Mouse (Mus musculus) spleen, postnatal 4 days (tissue): ENCODE data around the gene Zfp341.
A peak's percentile ranks its signal among the peaks of the same experiment; 100 is the strongest.

Experiments
- DNase-seq, 2 experiments: peaks; one replicate each; pipeline ENCODE4 v3.0.0; 2022; ENCODE audit warnings: low spot score in 2 of 2

Zfp341 gene

DNA sequence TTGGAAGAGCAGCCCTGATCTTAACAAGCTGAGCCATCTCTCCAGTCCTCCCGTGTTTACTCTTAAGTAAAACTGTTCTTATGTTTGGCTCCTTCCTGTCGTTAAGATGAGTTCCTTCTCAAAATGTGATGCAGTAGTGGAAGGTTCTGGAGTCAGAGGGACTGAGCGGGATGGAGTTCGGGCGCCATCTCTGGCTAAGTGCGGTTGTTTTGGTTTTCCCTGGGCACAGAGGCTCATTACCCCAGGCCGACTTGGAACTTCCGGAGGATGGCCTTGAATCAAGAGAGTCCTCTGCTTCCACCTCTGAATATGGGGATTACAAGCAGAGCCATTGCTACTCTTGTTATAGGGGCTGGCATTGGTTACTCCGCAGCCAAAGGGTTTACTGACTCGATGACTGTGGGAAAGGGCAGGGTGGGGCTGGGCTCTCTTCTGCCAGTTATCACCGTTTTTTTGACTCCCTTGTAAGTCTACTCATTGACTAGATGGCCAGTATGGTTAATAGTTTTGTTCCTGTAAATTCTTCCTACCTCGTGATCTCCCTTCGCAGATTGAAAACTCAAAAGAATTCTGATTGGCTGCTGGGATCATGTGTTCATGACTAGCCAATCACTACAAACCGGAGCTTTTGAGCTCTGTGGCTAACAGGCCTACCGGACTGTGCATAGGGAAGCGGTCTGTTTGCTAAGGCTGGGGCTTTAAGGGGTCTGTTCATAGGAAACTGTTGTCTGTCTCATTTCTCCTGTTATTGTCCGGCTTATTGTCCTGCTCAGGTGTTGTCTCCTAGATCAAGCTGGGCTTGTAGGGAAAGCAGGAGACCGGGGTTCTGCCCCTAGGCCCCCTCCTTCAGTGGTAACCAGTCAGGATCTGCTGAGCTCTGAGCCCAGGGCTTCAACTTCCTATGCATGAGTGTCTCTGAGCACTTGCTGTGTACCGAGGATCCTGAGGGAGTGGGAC, 63.8 kb downstream of the Zfp341 start:
- peak; percentile 58 to 72 for DNase-seq

DNA sequence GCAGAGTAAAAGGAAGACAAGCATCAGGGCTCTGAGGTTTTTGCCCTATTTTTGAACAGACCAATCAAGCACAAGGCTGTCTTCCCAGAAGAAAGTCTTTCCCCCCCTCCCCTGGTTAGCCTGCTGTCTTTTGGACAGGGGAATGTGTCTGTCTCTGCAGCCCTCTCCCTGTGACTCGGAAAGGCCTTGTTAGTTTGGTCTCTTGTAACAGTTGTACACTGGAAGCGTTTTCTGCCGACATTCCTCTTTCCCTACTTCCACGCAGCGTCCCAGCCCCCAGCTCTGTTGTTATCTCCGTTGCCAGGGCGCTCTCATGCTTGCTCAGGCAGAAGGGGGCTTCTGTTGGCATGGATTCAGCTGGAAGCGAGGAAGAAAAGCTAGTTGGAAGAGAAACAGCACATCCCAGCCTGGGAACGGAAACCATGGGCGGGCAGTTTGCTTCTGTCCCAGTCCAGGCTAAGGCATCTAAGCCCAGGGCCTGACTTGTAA, 64.6 kb downstream of the Zfp341 start:
- no peak for DNase-seq

DNA sequence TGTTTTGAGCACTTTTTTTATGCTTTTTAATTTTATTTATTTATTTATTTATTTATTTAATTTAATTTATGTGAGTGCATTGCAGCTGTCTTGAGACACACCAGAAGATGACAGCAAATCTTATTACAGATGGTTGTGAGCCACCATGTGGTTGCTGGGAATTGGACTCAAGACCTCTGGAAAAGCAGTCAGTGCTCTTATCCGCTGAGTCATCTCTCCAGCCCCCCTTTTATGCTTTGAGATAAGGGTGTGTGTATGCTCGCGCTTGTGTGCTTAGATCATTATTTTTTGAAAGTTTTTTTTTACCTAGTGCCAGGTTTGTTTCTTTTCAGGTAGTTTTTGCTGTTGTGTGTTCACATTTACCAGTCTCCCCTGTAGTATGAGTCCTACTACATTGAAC, 65.9 kb downstream of the Zfp341 start:
- DNase-seq: no peak

DNA sequence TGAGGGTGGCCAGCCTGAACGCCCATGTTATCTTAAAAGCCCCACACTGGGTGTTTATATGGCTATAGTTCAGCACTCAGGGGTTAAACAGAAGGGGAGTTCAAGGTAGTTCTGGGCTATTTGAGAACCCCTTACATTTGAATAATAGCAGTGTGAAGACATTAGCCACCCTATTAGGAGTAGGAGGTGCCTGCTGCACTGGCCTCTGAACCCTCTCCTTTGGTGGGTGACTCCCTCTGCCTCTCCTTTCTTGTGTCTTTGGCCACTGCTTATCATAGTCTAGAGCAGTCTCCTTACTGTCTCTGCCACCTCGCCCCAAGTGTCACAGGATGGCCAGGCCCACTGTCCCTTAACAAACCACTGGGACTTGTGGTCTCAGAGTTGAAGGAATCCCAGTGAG, 67.2 kb downstream of the Zfp341 start:
- DNase-seq: no peak

DNA sequence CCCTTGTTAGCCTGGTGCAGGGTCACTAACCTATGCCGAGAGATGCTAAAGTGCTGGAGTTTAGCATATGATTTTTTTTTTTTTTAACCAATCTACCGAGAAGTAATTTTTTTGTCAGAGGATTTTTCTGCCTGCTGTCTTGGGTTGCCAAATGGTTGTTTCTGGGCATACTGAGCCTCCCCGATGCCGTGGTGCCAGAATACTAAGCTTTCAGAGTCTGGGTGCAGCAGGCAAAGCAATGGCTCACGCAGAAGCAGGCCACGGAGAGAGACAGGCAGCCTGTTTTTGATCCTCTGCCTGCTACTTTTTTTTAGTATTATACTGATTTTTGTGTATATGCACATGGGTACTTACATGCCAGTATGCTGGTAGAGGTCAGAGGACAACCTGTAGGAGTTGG, 67.8 kb downstream of the Zfp341 start:
- DNase-seq: no peak

DNA sequence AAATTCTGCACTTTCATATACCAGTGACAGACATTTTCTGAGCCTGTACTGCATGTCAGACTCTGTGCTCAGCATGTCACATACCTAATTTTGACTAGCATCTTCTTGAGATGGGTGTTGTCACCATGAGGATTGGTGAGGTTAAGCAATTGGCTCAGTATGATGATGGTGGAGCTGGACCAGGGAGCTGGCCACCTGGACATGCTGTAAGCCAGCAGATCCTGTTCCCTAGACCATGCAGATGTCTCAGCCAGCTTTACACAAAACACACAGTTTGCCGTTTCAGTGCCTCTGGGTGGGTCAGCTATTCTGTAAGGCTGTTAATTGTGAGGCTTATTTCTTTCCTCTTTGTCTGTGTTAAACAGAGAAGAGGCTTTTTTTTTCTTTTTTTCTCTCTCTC, 69.6 kb downstream of the Zfp341 start:
- DNase-seq: no peak

DNA sequence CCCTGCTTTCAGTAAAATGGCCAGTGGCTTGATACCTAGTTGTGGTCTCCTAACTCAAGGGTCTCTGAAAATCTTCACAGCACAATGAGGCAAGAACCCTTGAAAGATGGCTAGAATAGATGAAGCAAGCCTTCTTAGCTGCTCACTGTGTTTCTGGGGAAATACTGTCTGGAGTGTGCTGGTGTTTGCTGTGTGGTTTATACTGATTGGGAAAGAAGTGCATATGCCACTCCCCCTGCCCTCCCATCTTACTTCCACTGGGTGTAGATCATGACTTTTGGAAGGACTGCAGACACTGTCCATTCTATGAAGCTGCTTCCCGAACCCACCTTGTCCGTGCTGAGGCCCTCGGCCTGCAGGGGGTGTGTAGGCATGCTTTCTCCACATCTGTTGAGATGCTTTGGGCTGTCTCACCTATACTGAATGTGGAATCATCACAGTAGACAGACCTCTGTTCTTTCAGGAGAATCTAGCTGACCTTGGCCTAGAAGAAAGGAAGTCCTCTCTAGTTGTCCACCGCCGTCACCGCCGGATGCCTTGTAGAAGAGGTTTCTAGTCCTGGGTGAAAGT, 71.9 kb downstream of the Zfp341 start:
- no peak for DNase-seq

DNA sequence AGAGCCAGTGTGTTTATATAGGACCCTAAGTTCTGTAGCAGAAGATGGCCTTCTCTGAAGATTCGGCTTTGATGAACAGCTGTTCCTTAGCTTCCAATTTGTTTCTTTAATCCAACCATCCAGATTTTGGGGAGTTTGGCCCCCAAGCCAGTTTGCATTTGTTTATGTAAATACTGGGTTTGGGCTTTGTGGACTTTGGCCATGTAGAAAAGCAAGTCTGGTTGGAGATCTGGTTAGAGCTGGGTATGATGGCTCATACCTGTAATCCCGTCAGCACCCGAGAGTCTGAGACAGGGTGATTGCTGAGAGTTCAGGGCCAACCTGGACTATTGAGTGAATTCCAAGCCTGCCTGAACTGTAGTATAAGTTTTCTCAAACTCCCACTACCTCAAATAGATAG, 72.7 kb downstream of the Zfp341 start:
- no peak for DNase-seq

DNA sequence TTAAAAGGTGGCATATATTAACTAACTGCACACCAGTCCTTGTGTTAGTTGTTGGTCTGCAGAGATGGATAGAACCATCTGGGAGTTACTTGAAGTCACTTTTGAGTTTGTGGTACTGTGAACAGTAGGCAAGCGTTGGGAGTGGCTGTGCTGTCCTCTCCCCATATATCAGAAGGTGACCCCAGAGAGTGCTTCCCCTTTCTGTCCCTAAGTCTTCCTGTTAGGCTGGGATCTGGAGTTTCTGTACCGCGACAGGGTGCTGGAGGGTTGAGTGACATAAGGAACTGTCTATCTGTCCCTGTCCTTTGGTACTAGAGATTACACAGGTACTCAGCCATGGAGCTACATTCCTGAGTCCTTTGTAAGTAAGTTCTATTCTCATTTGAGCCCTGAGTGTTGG, 73.7 kb downstream of the Zfp341 start:
- no peak for DNase-seq

DNA sequence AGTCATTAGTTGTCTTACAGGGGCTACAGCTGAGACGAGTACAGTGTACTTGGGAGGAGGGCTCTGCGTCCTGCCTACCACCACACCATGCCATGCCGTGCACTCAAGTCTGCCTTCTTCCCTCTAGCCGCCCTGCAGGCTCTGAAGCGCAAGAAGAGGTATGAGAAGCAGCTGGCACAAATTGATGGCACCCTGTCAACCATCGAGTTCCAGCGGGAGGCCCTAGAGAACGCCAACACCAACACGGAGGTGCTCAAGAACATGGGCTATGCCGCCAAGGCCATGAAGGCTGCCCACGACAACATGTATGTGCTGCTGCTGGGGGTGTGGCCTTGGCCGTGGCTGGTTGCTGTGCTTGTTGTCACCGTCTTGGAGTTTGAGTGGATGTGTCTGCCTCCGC, 76.3 kb downstream of the Zfp341 start:
- no peak for DNase-seq

DNA sequence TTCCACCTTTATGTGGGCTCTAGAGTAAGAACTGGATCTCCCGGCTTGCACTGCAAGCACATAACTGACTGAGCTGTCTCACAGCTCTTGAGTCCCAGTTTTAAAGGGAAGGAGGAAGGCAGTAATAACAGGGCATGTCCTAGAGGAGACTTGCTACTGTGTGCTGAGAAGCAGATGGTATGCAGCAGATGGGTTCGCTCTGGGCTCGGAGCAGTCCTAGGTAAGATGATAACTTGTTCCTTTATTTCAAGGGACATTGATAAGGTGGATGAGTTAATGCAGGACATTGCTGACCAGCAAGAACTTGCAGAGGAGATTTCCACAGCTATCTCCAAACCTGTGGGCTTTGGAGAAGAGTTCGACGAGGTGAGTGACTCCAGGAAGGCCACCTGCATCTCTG, 77.9 kb downstream of the Zfp341 start:
- DNase-seq: no peak

DNA sequence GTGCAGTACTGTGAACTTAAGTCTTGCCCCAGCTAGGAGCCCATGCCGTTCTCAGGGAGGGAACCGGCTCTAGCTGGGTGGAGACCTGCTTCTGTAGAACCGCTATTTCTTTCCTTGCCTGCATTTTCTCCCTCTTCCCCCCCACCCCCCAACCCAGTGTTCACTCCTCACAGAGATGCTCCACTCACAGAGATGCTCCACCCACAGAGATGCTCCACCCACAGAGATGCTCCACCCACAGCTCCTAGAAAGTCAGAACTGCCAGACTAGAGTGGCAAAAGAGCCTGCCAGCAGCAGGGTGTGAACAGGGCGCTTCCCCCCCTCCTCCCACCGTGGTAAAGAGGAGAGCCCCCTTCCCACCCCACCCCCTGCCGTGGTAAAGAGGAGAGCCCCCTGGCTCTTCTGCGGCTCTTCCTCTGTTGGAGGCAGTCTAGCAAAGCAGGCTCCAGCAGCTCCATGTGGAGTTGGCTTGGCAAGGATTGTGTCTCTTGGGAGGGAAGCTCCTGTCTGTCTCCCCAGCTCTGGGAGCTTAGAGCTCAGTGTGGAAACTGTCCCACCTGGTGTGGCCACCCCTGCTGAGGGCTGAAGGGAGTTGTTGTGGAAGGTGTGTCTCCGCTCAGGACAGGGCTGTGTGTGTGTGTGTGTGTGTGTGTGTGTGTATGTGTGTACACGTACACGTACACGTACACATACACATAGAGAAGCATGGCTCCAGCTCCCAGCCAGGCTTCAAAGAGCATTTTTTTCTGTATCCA, 80.3 kb downstream of the Zfp341 start:
- DNase-seq: no peak

DNA sequence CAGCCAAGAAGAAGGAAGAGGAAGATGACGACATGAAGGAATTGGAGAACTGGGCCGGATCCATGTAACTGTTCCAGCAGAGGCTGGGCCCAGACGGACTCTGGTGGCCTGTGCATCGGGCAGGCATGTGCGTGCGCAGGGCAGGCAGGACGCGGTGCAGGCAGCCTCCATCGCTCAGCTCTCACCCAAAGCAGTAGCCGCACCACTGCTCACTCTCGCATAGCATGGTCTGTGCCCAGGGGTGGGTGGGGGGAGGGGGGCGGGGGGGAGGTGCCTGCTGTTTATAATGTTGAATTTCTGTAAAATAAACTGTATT, 80.8 kb downstream of the Zfp341 start:
- no peak for DNase-seq

DNA sequence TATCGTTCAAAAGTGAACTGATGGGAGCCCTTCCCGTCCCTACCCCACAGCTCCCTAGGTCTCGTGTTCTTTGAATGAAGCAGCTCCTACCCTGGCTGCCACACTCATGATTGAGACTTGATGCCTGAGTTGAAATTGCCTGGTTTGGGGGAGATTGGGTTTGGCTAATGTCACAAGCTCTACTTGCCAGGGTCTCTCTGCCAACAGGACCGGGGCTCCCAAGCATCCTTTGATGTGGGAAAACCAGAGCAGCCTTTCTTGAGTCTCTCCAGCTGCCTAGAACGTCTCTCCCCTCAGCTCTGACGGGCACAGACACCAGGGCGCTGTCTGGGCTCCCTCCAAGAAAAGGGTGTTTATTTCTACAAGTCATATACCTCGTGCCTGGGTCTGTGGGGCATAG, 82.6 kb downstream of the Zfp341 start:
- no peak for DNase-seq
